Mouse (Mus musculus) cerebellum, adult 2 months (tissue): ENCODE measurements at regions not wholly inside any gene's neighbourhood (a gene's known extent, or its start where the extent isn't known, plus 50 kb on each side); places are given as distances from the start of the nearest gene placed in this dataset.

Experiments used
- DNase-seq, 2 experiments: peaks; one replicate each; pipeline ENCODE4 v3.0.0; 2021
- H3K27ac ChIP-seq: fragments of 200-500 bp; 2 replicates; pipeline ENCODE4 v1.5.1; 2012; ENCODE audit warnings: low read length, control low read depth, inconsistent platforms; ENCODE audit not compliant: insufficient read depth
- H3K27me3 ChIP-seq: fragments of 200-500 bp; 2 replicates; pipeline ENCODE4 v1.6.1; 2012; ENCODE audit warnings: inconsistent platforms, mild to moderate bottlenecking, low read length, moderate library complexity; ENCODE audit not compliant: control insufficient read depth, insufficient read depth
- H3K4me1 ChIP-seq: fragments of 200-500 bp; 2 replicates; pipeline ENCODE4 v1.6.1; 2011; ENCODE audit warnings: low read length; ENCODE audit not compliant: control insufficient read depth, insufficient read depth
- H3K4me3 ChIP-seq: fragments of 200-500 bp; replicated peaks from 2 replicates; pipeline ENCODE3; 2011; ENCODE audit warnings: mild to moderate bottlenecking, low read depth, low read length, control low read depth; ENCODE audit not compliant: insufficient read depth
- CTCF ChIP-seq: fragments of 200-500 bp; IDR thresholded peaks from 2 replicates; pipeline ENCODE4 v1.5.1; 2011; ENCODE audit warnings: low read depth, mild to moderate bottlenecking, control low read depth, low read length, moderate library complexity, borderline replicate concordance; ENCODE audit not compliant: insufficient read depth
- POLR2A ChIP-seq: fragments of 200-500 bp; IDR thresholded peaks from 2 replicates; pipeline ENCODE4 v1.6.1; 2011; ENCODE audit warnings: low read length, control low read depth, borderline replicate concordance; ENCODE audit not compliant: insufficient read depth
- WGBS: fragments of 180-500 bp; shearing (Covaris S2); methylation state at CpG from one replicate; pipeline ENCODE4 v1.1.7; 2018; 5-methylcytosine and 5-hydroxymethylcytosine counted together

DNA sequence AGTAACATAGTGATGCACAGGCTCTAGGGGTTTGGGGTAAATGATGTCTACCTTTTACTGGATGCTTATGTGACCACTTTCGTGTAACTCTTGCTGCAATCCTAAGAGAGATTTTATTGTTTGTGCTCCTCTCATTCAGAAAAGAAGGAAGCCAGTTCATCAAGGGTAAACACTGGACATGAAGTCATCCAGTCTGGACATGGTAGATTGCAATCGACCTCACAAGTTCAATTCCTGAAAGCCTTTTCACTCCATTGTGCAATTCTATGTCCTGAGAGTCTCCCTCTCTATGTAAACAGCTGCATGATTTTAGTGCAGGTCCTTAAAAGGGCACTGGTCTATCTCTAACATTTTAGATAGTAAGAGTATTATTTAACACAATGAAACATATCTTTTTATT is 73.5 kb upstream of the Gm16223 start:
- no peak for TF ChIP-seq POLR2A
- Histone ChIP-seq H3K4me3 (no peak overlapping the region), H3K4me1 (no peaks in the 10 kb centered on the region), H3K27ac (no peak overlapping the region), H3K27me3 (no peaks in the 10 kb centered on the region)
- no peak for DNase-seq
- WGBS = 81% methylated on average over 2 of the region's 2 CpGs

GRCm38 (mm10) chr5:41983556-41983955 is 84.2 kb upstream of the Gm16223 start:
- H3K27ac ChIP-seq = no peak overlapping the region
- no peaks in the 10 kb centered on the region for H3K4me1 ChIP-seq
- no peak for DNase-seq
- TF ChIP-seq POLR2A (no peak), CTCF (no peak)
- 76% methylated on average over 4 of the region's 4 CpGs for WGBS
- H3K4me3 ChIP-seq = no peak overlapping the region
- H3K27me3 ChIP-seq = no peaks in the 10 kb centered on the region

DNA sequence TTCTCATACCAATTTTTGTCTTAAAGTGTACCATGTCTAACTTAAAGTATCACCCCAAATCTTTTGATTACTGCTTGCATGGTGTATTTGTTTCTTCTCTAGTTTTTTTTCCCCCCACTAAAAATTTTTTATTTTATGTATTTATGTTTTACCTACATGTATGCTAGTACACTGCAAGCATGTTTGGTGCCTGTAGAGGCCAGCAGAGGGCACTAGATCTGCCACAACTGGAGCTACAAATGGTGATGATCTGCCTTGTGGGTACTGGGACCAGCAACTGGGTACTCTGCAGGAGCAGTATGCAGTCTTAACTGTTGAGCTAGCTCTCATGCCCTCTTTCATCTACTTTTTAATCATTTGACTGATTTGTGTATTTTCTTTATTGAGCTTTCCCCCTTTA is 92.2 kb upstream of the Gm16223 start:
- H3K27me3 ChIP-seq = no peaks in the 10 kb centered on the region
- no peaks in the 10 kb centered on the region for H3K4me1 ChIP-seq
- no peak overlapping the region for H3K27ac ChIP-seq
- no peak for DNase-seq
- H3K4me3 ChIP-seq = no peak overlapping the region
- no peak for TF ChIP-seq POLR2A
- TF ChIP-seq CTCF = no peak

DNA sequence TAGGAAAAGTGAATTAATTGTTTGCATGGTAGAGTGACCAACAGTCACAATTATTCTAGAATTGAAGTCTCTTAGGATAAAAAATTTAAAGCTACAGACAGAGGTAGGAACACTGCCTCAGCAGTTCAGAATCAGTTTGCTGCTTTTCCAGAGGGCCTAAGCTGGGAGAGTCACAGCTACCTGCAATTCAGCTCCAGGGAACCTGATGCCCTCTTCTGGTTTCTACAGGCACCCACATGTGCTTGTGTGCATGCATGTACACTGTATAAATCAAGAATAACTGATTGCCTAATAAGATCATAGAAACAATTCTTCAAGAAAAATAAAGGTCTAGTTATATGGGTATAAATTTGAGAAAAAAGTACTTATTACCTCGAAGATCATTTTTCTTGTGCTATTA is 96.6 kb upstream of the Gm16223 start:
- WGBS = 71% methylated on average over 1 of the region's 1 CpGs
- Histone ChIP-seq H3K4me1 (peaks cover 4% of the 10 kb centered on the region; the same call in 1 of the 2 replicates), H3K27ac (no peak overlapping the region), H3K27me3 (no peaks in the 10 kb centered on the region), H3K4me3 (no peak overlapping the region)
- peak; percentile 31; the same call in 1 of the 2 replicates for TF ChIP-seq CTCF
- no peak for TF ChIP-seq POLR2A
- peak in 1 of 2 experiments; percentile 22 for DNase-seq

- Histone ChIP-seq H3K4me3 (no peak overlapping the region), H3K4me1 (peaks cover 4% of the 10 kb centered on the region; the same call in 1 of the 2 replicates), H3K27me3 (no peaks in the 10 kb centered on the region), H3K27ac (no peak overlapping the region)
- 50% methylated on average over 1 of the region's 1 CpGs for WGBS
- peak in 1 of 2 experiments; percentile 18 for DNase-seq
- no peak for TF ChIP-seq CTCF
Measured at GRCm38 (mm10) chr5:41966958-41967357, 100.8 kb upstream of the Gm16223 start.

- no peak overlapping the region for H3K4me3 ChIP-seq
- no peak overlapping the region for H3K27ac ChIP-seq
- TF ChIP-seq POLR2A (no peak), CTCF (no peak)
- no peaks in the 10 kb centered on the region for H3K27me3 ChIP-seq
- no peaks in the 10 kb centered on the region for H3K4me1 ChIP-seq
- peak; percentile 17 to 18 for DNase-seq
- 48% methylated on average over 7 of the region's 7 CpGs for WGBS
Measured at GRCm38 (mm10) chr5:41947114-41947640, 103.1 kb upstream of the Bod1l start.

DNA sequence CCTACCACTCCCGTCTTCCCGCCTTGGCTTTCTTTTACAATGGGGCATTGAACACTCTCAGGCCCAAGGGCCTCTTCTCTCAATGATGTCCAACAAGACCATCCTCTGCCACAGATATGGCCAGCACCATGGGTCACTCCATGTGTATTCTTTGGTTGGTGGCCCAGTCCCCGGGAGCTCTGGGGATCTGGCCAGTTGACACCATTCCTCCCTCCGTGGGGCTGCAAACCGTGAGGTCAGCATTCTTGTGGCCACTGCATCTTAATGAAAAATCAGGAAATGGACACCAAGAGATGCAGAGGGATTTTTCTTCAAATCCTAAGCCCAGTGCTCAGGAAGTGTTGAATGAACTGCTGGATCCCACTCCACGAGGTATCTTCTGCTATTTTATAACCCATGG is 99.3 kb upstream of the Bod1l start:
- no peak for DNase-seq
- H3K27me3 ChIP-seq = no peaks in the 10 kb centered on the region
- no peak for TF ChIP-seq POLR2A
- no peak for TF ChIP-seq CTCF
- no peak overlapping the region for H3K27ac ChIP-seq
- 73% methylated on average over 6 of the region's 6 CpGs for WGBS
- H3K4me3 ChIP-seq = no peak overlapping the region
- no peaks in the 10 kb centered on the region for H3K4me1 ChIP-seq

DNA sequence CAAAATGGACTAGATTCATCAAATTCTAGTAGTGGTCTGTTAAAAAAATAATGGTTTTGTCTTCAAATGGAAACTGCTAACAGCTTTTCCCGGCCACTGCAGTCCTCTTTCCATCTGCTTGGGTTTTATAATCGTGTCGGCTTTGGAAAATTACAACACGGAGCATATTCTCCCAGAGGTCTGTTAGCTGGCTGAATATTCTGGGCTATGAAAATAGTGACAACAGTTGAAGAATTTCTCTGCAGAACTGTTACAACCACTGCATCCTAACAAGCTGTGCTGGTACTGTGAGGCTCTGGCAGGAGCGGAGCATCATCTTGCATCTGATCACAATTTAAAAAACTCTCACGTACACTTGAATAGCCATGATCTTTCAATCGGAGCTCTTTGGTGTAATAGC is 98.0 kb upstream of the Bod1l start:
- peak in 1 of 2 experiments; percentile 22 for DNase-seq
- TF ChIP-seq CTCF (no peak), POLR2A (no peak)
- Histone ChIP-seq H3K4me3 (no peak overlapping the region), H3K4me1 (no peaks in the 10 kb centered on the region), H3K27me3 (no peaks in the 10 kb centered on the region), H3K27ac (no peak overlapping the region)
- 63% methylated on average over 7 of the region's 7 CpGs for WGBS
